Mouse (Mus musculus): ENCODE data around the gene Irs2. TPM values are rescaled to one million over a fixed set of nuclear protein-coding genes. Genes with fewer than 3 reads are reported as not detected.

The Irs2 gene
- polyA plus RNA-seq, 1 experiment from 2014 or later: 7.7 TPM

DNA sequence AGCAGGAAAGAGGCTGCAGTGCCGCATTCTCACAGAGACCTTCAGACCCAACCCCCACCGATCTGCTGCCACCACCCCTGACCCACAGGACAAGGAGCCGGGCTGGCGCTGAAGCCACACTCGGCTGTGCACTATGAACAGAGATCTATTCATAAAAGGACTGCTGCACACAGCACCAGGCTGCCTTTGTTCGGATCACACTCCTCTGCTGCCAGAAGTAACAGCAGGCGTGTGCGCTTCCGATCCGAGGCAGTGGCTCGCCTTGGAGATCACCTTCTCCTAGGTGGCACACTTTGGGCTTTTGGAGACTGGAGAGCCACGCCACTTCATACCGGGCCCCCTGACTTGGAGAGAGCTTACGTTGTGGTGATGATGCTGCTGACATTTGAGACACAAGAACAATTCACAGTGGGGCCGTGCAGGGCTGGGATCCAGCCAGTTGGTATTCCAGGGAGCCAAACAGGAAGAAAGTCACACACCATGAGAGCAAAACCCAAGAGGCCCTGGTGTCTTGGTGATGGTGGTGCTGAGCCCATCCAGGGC, 47.9 kb downstream of the Irs2 start:
- H3K9me3 ChIP-seq (ENCODE audit: control insufficient read depth, low read length): no peaks in the 10 kb centered on the region
- DNase-seq (ENCODE audit: low spot score) (peak; percentile 67), ATAC-seq (replicated peaks; ENCODE audit: low FRiP score) (peak; percentile 79)
- peak overlapping the region; percentile 55; the same call in 1 of the 2 replicates for H3K27ac ChIP-seq (ENCODE audit: low read depth, low read length)
- 4% methylated on average over 15 of the region's 15 CpGs for WGBS
- peak overlapping the region; percentile 51 for H3K9ac ChIP-seq (ENCODE audit: low read length)
- H3K4me2 ChIP-seq (ENCODE audit: low read depth, low read length, severe bottlenecking): peak overlapping the region; percentile 44
- 0 out of 2 replicates have a peak overlapping the region, but pooled peaks have one; percentile 8 for H3K4me3 ChIP-seq (ENCODE audit: low read depth, low read length)
- H3K27me3 ChIP-seq (ENCODE audit: control insufficient read depth, insufficient read depth, low read length): no peaks in the 10 kb centered on the region
- H3K4me1 ChIP-seq (replicated peaks; ENCODE audit: control insufficient read depth, insufficient read depth, low read length): peaks cover 44% of the 10 kb centered on the region
- H3K36me3 ChIP-seq (ENCODE audit: control insufficient read depth, insufficient read depth, low read length): no peaks in the 10 kb centered on the region

DNA sequence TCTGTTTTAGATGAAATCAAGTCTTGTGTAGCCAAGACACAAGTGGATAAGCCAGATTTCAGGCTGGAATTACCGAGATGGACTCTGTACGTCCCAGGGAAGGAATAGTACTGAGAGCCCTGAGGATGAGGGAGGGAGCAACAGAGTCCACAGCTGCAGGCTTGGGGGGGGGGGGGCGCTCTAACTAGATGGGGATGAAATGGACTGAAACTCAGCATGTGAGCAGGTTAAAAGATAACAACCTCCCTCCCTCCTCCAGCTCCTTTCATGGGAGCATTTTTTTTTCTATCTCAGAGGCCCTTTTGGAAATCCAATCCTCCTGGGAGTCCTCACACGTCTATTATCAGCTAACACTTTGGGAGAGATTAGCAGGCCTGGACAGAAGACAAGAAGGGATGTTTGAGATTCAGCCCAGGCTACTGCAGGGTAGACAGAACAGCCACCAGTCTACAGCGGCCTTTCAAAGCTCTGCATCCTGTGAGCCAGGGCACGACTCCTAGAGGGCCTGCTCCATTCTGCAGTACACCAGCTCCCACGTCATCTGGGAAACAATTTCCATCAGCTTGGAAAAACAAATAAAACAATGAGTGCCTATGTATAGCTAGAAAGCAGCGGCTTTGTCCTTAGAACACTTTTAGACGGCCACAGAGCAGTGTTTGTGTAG, 50.8 kb downstream of the Irs2 start:
- Histone ChIP-seq H3K4me1 (replicated peaks; ENCODE audit: control insufficient read depth, insufficient read depth, low read length) (peaks cover 36% of the 10 kb centered on the region), H3K27ac (ENCODE audit: low read depth, low read length) (no peak overlapping the region), H3K4me3 (ENCODE audit: low read depth, low read length) (no peak overlapping the region), H3K36me3 (ENCODE audit: control insufficient read depth, insufficient read depth, low read length) (no peaks in the 10 kb centered on the region), H3K4me2 (ENCODE audit: low read depth, low read length, severe bottlenecking) (no peak overlapping the region), H3K9me3 (ENCODE audit: control insufficient read depth, low read length) (no peaks in the 10 kb centered on the region; the same call in 1 of the 2 replicates), H3K27me3 (ENCODE audit: control insufficient read depth, insufficient read depth, low read length) (no peaks in the 10 kb centered on the region), H3K9ac (ENCODE audit: low read length) (no peak overlapping the region)
- 21% methylated on average over 9 of the region's 9 CpGs for WGBS
- ATAC-seq (replicated peaks; ENCODE audit: low FRiP score) (no peak), DNase-seq (ENCODE audit: low spot score) (no peak)

DNA sequence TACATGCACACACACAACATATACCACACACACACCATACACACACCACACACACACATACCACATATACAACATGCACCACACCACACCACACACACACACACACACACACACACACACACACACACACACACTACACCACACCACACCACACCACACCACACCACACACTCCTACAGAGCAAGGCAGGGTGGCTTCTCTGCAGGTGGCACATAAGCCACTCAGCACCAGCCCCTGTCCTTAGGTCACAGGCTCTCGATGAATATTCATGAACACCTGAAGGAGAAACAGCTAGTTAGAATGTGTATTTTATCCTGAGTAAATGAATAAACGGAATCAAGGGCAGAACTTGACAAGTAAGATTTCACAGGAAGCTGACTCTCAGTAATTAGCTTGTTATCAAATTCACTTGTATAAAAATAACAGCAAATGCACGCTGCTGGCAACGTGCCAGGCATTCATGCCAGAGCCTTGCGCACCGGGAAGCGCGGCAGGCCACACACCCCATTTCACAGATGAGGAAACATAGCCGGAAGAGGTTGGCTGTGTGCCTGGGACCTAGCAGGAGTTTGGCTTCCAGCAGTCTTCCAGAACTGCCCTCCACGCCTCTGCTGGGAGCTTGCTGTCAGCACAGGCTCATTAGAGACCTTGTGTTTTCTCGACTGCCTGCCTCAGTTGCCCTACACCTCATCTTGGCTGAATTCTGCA, 54.8 kb downstream of the Irs2 start:
- no peak overlapping the region for H3K4me2 ChIP-seq (ENCODE audit: low read depth, low read length, severe bottlenecking)
- H3K9me3 ChIP-seq (ENCODE audit: control insufficient read depth, low read length): no peaks in the 10 kb centered on the region; the same call in 1 of the 2 replicates
- ATAC-seq (replicated peaks; ENCODE audit: low FRiP score) (peak; percentile 65), DNase-seq (ENCODE audit: low spot score) (peak; percentile 70)
- no peak overlapping the region for H3K27ac ChIP-seq (ENCODE audit: low read depth, low read length)
- 28% methylated on average over 11 of the region's 11 CpGs for WGBS
- H3K4me3 ChIP-seq (ENCODE audit: low read depth, low read length): no peak overlapping the region
- H3K27me3 ChIP-seq (ENCODE audit: control insufficient read depth, insufficient read depth, low read length): no peaks in the 10 kb centered on the region
- H3K4me1 ChIP-seq (replicated peaks; ENCODE audit: control insufficient read depth, insufficient read depth, low read length): peaks cover 10% of the 10 kb centered on the region; the same call in 1 of the 2 replicates
- H3K36me3 ChIP-seq (ENCODE audit: control insufficient read depth, insufficient read depth, low read length): no peaks in the 10 kb centered on the region
- no peak overlapping the region for H3K9ac ChIP-seq (ENCODE audit: low read length)

DNA sequence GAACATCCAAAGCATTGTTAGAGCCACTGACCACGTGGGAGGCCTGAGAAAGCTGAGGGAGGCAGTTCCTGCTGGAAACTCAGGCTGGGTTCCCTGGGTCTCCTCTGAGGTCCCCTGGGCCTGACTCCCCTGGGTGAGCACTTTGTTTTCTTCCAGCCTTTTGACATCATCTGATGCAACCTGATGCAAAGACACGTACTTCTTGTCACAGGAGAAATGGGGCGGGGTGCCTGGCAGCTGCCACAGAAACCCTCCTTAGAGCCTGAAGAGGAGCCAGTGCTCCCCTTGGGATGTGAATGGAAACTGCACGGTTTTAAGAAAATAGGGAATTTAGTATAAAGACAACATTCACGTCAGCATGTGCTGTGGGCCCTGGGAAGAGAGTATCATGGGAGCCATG, 55.6 kb downstream of the Irs2 start:
- DNase-seq (ENCODE audit: low spot score) (no peak), ATAC-seq (replicated peaks; ENCODE audit: low FRiP score) (0 out of 2 replicates have a peak, but pooled peaks have one; percentile 6)
- H3K9ac ChIP-seq (ENCODE audit: low read length): no peak overlapping the region
- peaks cover 9% of the 10 kb centered on the region; the same call in 1 of the 2 replicates for H3K4me1 ChIP-seq (replicated peaks; ENCODE audit: control insufficient read depth, insufficient read depth, low read length)
- 35% methylated on average over 5 of the region's 5 CpGs for WGBS
- no peaks in the 10 kb centered on the region for H3K27me3 ChIP-seq (ENCODE audit: control insufficient read depth, insufficient read depth, low read length)
- no peaks in the 10 kb centered on the region for H3K36me3 ChIP-seq (ENCODE audit: control insufficient read depth, insufficient read depth, low read length)
- H3K4me2 ChIP-seq (ENCODE audit: low read depth, low read length, severe bottlenecking): no peak overlapping the region
- no peak overlapping the region for H3K4me3 ChIP-seq (ENCODE audit: low read depth, low read length)
- 0 out of 2 replicates have a peak overlapping the region, but pooled peaks have one; percentile 25 for H3K27ac ChIP-seq (ENCODE audit: low read depth, low read length)
- H3K9me3 ChIP-seq (ENCODE audit: control insufficient read depth, low read length): no peaks in the 10 kb centered on the region; the same call in 1 of the 2 replicates

DNA sequence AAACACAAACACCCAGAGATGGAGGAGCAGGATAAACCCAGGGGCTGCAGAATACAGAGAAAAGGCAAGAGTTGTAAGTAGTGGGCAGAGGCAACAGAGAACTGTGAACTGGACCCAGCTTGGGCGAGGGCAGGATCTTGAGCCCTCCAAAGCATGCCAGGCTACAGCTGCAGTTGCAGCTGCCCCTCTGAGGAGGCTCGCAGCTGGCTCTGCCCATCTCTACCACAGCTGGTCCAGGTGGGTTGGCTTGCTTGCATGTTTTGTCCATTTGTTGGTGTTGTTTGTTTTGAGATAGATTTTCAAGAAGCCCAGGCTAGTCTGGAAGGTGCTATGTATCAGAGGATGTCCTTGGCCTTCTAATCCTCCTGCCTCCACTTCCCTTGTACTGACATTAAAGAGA, 56.0 kb downstream of the Irs2 start:
- Histone ChIP-seq H3K4me1 (replicated peaks; ENCODE audit: control insufficient read depth, insufficient read depth, low read length) (peaks cover 5% of the 10 kb centered on the region; the same call in 1 of the 2 replicates), H3K27me3 (ENCODE audit: control insufficient read depth, insufficient read depth, low read length) (no peaks in the 10 kb centered on the region), H3K27ac (ENCODE audit: low read depth, low read length) (no peak overlapping the region), H3K9ac (ENCODE audit: low read length) (no peak overlapping the region), H3K4me2 (ENCODE audit: low read depth, low read length, severe bottlenecking) (no peak overlapping the region), H3K4me3 (ENCODE audit: low read depth, low read length) (no peak overlapping the region), H3K9me3 (ENCODE audit: control insufficient read depth, low read length) (no peaks in the 10 kb centered on the region; the same call in 1 of the 2 replicates), H3K36me3 (ENCODE audit: control insufficient read depth, insufficient read depth, low read length) (no peaks in the 10 kb centered on the region)
- WGBS: 85% methylated on average over 2 of the region's 2 CpGs
- DNase-seq (ENCODE audit: low spot score): no peak
- no peak for ATAC-seq (replicated peaks; ENCODE audit: low FRiP score)

DNA sequence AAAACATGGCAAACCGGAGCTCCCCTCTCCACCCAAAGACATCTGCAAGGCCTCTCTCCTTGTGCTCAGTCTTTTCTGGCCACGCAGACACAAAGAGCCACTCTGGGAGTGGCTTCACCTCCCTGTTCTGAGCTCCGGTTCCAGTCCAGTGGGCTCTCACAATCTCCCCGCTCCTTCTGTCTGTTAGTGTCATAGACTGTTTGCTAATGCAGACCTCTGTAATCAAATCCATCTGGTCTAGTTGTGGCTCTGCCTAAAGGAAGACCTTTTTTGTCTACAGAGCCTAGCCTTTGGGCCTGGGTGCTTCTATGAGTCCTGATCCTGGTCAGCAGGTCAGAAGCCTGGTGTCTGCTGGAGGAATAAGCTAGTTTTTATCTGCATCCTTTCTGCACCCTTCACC, 56.7 kb downstream of the Irs2 start:
- Histone ChIP-seq H3K9me3 (ENCODE audit: control insufficient read depth, low read length) (no peaks in the 10 kb centered on the region; the same call in 1 of the 2 replicates), H3K27ac (ENCODE audit: low read depth, low read length) (no peak overlapping the region), H3K27me3 (ENCODE audit: control insufficient read depth, insufficient read depth, low read length) (no peaks in the 10 kb centered on the region), H3K36me3 (ENCODE audit: control insufficient read depth, insufficient read depth, low read length) (no peaks in the 10 kb centered on the region), H3K4me1 (replicated peaks; ENCODE audit: control insufficient read depth, insufficient read depth, low read length) (peaks cover 2% of the 10 kb centered on the region; the same call in 1 of the 2 replicates), H3K4me2 (ENCODE audit: low read depth, low read length, severe bottlenecking) (no peak overlapping the region), H3K9ac (ENCODE audit: low read length) (no peak overlapping the region), H3K4me3 (ENCODE audit: low read depth, low read length) (no peak overlapping the region)
- ATAC-seq (replicated peaks; ENCODE audit: low FRiP score) (no peak), DNase-seq (ENCODE audit: low spot score) (no peak)
- WGBS: 45% methylated on average over 4 of the region's 4 CpGs

DNA sequence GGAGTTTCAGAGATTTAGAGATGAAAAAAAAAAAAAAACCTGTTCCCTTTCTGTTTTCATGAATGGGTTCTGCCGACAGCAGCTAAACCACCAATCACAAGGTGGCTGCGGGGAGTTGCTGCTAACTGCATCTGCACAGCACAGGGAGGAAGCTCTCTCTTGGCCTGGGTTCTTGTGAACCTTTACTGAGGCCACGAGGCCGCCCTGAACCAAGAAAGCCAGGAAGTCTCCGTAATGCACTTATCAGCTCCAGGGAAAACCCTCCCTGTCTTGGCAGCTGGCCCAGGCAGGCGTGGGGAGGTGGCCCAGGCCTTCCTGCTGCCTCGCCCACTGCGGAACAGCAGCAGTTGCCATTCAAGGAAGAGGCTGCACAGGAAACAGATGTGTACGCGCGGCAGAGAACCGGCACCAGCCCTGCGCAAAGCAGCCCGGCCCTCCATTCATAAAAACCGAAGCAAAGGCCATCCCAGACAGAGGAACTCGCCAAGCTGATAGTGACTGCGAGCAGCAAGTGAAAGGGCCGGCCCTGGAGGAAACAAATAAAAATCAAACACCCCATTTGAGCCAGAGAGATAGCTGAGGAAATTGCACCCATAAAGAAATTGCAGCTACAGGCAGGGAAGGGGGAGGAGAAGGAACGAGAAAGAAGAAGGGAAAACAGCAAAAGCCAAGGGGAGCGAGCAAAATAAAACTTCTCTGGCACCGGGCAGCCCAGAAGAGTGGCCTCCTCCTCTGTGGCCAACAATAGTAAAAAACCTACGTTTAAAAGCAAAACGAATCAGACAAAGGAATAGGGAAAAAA, 62.1 kb downstream of the Irs2 start:
- H3K27ac ChIP-seq (ENCODE audit: low read depth, low read length): peak overlapping the region; percentile 28; the same call in 1 of the 2 replicates
- H3K4me1 ChIP-seq (replicated peaks; ENCODE audit: control insufficient read depth, insufficient read depth, low read length): peaks cover 7% of the 10 kb centered on the region
- 9% methylated on average over 23 of the region's 23 CpGs for WGBS

DNA sequence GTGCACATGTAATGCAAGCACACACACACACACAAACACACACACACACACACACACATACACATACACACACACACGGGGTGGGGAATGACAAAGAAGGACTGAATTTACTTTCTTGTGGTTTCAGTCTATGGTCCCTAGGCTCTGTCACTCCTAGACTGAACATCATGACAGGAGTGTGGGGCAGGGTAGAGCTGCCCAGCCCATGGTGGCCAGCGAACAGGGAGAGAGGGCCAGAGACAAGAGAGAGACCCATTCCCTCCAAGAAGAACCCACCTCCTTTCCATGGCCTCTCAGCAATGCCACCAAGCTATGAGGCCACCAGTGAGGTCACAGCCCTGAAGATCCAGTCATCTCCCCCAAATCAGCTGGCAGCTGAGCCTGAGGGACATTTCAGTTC, 62.8 kb downstream of the Irs2 start:
- H3K4me3 ChIP-seq (ENCODE audit: low read depth, low read length): no peak overlapping the region
- 69% methylated on average over 2 of the region's 2 CpGs for WGBS
- no peak overlapping the region for H3K9ac ChIP-seq (ENCODE audit: low read length)
- no peak overlapping the region; the same call in 1 of the 2 replicates for H3K27ac ChIP-seq (ENCODE audit: low read depth, low read length)
- H3K9me3 ChIP-seq (ENCODE audit: control insufficient read depth, low read length): no peaks in the 10 kb centered on the region
- no peaks in the 10 kb centered on the region for H3K36me3 ChIP-seq (ENCODE audit: control insufficient read depth, insufficient read depth, low read length)
- H3K4me2 ChIP-seq (ENCODE audit: low read depth, low read length, severe bottlenecking): no peak overlapping the region
- H3K4me1 ChIP-seq (replicated peaks; ENCODE audit: control insufficient read depth, insufficient read depth, low read length): peaks cover 7% of the 10 kb centered on the region
- DNase-seq (ENCODE audit: low spot score) (no peak), ATAC-seq (replicated peaks; ENCODE audit: low FRiP score) (no peak)
- no peaks in the 10 kb centered on the region for H3K27me3 ChIP-seq (ENCODE audit: control insufficient read depth, insufficient read depth, low read length)

More for the DNA sequence above, 62.1 kb downstream of the Irs2 start:
- Histone ChIP-seq H3K36me3 (ENCODE audit: control insufficient read depth, insufficient read depth, low read length) (no peaks in the 10 kb centered on the region), H3K9me3 (ENCODE audit: control insufficient read depth, low read length) (no peaks in the 10 kb centered on the region), H3K4me2 (ENCODE audit: low read depth, low read length, severe bottlenecking) (peak overlapping the region; percentile 26; the same call in 1 of the 2 replicates), H3K4me3 (ENCODE audit: low read depth, low read length) (no peak overlapping the region), H3K9ac (ENCODE audit: low read length) (peak overlapping the region; percentile 16; the same call in 1 of the 2 replicates), H3K27me3 (ENCODE audit: control insufficient read depth, insufficient read depth, low read length) (no peaks in the 10 kb centered on the region)
- ATAC-seq (replicated peaks; ENCODE audit: low FRiP score) (peak; percentile 72), DNase-seq (ENCODE audit: low spot score) (peak; percentile 82)
